Mouse (Mus musculus) liver, embryonic 14.5 days (tissue): ENCODE measurements around the gene Fgf13.

Source experiments
- CTCF ChIP-seq: IDR thresholded peaks from 2 replicates; pipeline ENCODE4 v1.5.1; 2016; ENCODE audit warnings: antibody characterized with exemption, low read depth, control low read depth
- EP300 ChIP-seq: IDR thresholded peaks from 2 replicates; pipeline ENCODE4 v1.6.1; 2016; ENCODE audit warnings: antibody characterized with exemption, low read depth

DNA sequence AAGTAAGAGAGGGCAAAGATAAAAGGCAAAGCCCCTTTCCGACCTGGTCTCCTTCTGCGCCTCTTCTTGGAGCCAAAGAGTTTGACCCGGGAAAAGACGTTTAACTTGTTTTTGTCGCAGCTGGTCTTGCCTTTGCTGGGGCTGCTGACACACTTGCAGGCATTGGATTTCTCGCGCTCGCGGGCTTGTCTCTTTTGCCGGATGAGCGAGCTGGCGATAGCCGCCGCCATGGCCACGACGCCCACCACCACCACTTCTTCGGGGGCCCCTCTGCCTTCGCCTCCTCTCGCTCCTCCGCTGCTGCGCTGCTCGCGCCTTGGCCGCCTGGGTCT is 434.1 kb downstream of the Fgf13 start:
- no peak for TF ChIP-seq EP300
- no peak for TF ChIP-seq CTCF
